Mouse (Mus musculus): Measurements from ENCODE around the gene Scn4a. TPM values are rescaled to one million over a fixed set of nuclear protein-coding genes. Genes with fewer than 3 reads are reported as not detected.

The Scn4a gene
- polyA plus RNA-seq, 1 experiment from 2014 or later: not detected

DNA sequence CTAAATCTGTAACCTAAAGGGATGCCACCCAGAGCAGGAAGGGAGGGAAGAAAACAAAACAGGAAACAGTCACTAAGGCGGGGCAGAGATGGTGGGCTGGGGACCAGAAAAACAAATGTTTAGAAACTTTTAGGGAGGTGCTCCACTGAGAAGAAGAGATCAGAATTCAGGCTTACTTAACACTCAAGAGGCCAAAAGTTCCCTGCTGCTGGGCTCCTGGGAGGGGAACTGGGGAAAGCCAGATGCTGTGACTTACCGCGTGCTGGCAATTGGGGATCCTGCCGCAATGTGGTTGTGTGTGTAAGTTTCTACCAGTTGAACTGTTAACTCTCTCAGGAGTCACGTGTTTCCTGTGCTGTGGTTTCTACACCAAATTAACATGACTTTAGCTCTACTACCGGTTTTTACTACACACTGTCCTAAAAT lies 34.7 kb upstream of the Scn4a start, which contains the start of gene Icam2:
Icam2 (minus strand) TSS at position 285 of the 426 bp plus-strand sequence.
- DNase-seq (no peak), ATAC-seq (ENCODE audit: low FRiP score, low TSS enrichment) (no peak)
- Histone ChIP-seq H3K27me3 (ENCODE audit: control insufficient read depth, insufficient read depth, low read length) (no peaks in the 10 kb centered on the region), H3K27ac (replicated peaks; ENCODE audit: low read depth, low read length) (no peak within 1 kb of the TSS), H3K4me3 (replicated peaks; ENCODE audit: low read depth, low read length) (no peak within 1 kb of the TSS), H3K4me1 (ENCODE audit: control insufficient read depth, insufficient read depth, low read length) (no peaks in the 10 kb centered on the region), H3K4me2 (ENCODE audit: low read length) (no peak within 1 kb of the TSS), H3K9ac (replicated peaks; ENCODE audit: low read length) (no peak within 1 kb of the TSS), H3K9me3 (ENCODE audit: control insufficient read depth, low read length) (no peaks in the 10 kb centered on the region), H3K36me3 (ENCODE audit: control insufficient read depth, insufficient read depth, low read length) (no peaks in the 10 kb centered on the region)
- WGBS: 85% methylated on average over 6 of the region's 6 CpGs

- Histone ChIP-seq H3K27ac (replicated peaks; ENCODE audit: low read depth, low read length) (no peak overlapping the region), H3K36me3 (ENCODE audit: control insufficient read depth, insufficient read depth, low read length) (no peaks in the 10 kb centered on the region), H3K4me3 (replicated peaks; ENCODE audit: low read depth, low read length) (no peak overlapping the region), H3K9me3 (ENCODE audit: control insufficient read depth, low read length) (no peaks in the 10 kb centered on the region), H3K4me2 (ENCODE audit: low read length) (no peak overlapping the region), H3K27me3 (ENCODE audit: control insufficient read depth, insufficient read depth, low read length) (no peaks in the 10 kb centered on the region), H3K4me1 (ENCODE audit: control insufficient read depth, insufficient read depth, low read length) (no peaks in the 10 kb centered on the region), H3K9ac (replicated peaks; ENCODE audit: low read length) (no peak overlapping the region)
- no peak for DNase-seq
- 89% methylated on average over 6 of the region's 6 CpGs for WGBS
- no peak for ATAC-seq (ENCODE audit: low FRiP score, low TSS enrichment)
These were observed 33.9 kb upstream of the Scn4a start for GRCm38 (mm10) chr11:106387020-106387419.

- Histone ChIP-seq H3K9me3 (ENCODE audit: control insufficient read depth, low read length) (no peaks in the 10 kb centered on the region), H3K27me3 (ENCODE audit: control insufficient read depth, insufficient read depth, low read length) (no peaks in the 10 kb centered on the region), H3K4me3 (replicated peaks; ENCODE audit: low read depth, low read length) (no peak overlapping the region), H3K4me1 (ENCODE audit: control insufficient read depth, insufficient read depth, low read length) (no peaks in the 10 kb centered on the region), H3K4me2 (ENCODE audit: low read length) (no peak overlapping the region), H3K36me3 (ENCODE audit: control insufficient read depth, insufficient read depth, low read length) (no peaks in the 10 kb centered on the region), H3K27ac (replicated peaks; ENCODE audit: low read depth, low read length) (no peak overlapping the region), H3K9ac (replicated peaks; ENCODE audit: low read length) (no peak overlapping the region)
- WGBS: 87% methylated on average over 3 of the region's 3 CpGs
- ATAC-seq (ENCODE audit: low FRiP score, low TSS enrichment) (no peak), DNase-seq (no peak)
These were observed 33.3 kb upstream of the Scn4a start for GRCm38 (mm10) chr11:106386409-106386808.

GRCm38 (mm10) chr11:106383051-106383790 lies 30.1 kb upstream of the Scn4a start:
- no peaks in the 10 kb centered on the region for H3K4me1 ChIP-seq (ENCODE audit: control insufficient read depth, insufficient read depth, low read length)
- H3K4me2 ChIP-seq (ENCODE audit: low read length): no peak overlapping the region
- ATAC-seq (ENCODE audit: low FRiP score, low TSS enrichment) (no peak), DNase-seq (no peak)
- no peaks in the 10 kb centered on the region for H3K36me3 ChIP-seq (ENCODE audit: control insufficient read depth, insufficient read depth, low read length)
- 85% methylated on average over 6 of the region's 6 CpGs for WGBS
- no peak overlapping the region for H3K4me3 ChIP-seq (replicated peaks; ENCODE audit: low read depth, low read length)
- no peak overlapping the region for H3K9ac ChIP-seq (replicated peaks; ENCODE audit: low read length)
- no peaks in the 10 kb centered on the region for H3K27me3 ChIP-seq (ENCODE audit: control insufficient read depth, insufficient read depth, low read length)
- H3K9me3 ChIP-seq (ENCODE audit: control insufficient read depth, low read length): no peaks in the 10 kb centered on the region
- no peak overlapping the region for H3K27ac ChIP-seq (replicated peaks; ENCODE audit: low read depth, low read length)

GRCm38 (mm10) chr11:106382424-106382823 lies 29.3 kb upstream of the Scn4a start:
- 81% methylated on average over 5 of the region's 5 CpGs for whole genome bisulfite sequencing
- no peak overlapping the region for H3K9ac ChIP-seq (replicated peaks; ENCODE audit: low read length)
- no peaks in the 10 kb centered on the region for H3K36me3 ChIP-seq (ENCODE audit: control insufficient read depth, insufficient read depth, low read length)
- H3K4me2 ChIP-seq (ENCODE audit: low read length): no peak overlapping the region
- no peak for DNase-seq
- no peaks in the 10 kb centered on the region for H3K9me3 ChIP-seq (ENCODE audit: control insufficient read depth, low read length)
- H3K27me3 ChIP-seq (ENCODE audit: control insufficient read depth, insufficient read depth, low read length): no peaks in the 10 kb centered on the region
- no peak overlapping the region for H3K27ac ChIP-seq (replicated peaks; ENCODE audit: low read depth, low read length)
- no peak for ATAC-seq (ENCODE audit: low FRiP score, low TSS enrichment)
- no peaks in the 10 kb centered on the region for H3K4me1 ChIP-seq (ENCODE audit: control insufficient read depth, insufficient read depth, low read length)
- no peak overlapping the region for H3K4me3 ChIP-seq (replicated peaks; ENCODE audit: low read depth, low read length)

- Histone ChIP-seq H3K27ac (replicated peaks; ENCODE audit: low read depth, low read length) (no peak overlapping the region), H3K4me3 (replicated peaks; ENCODE audit: low read depth, low read length) (no peak overlapping the region), H3K4me1 (ENCODE audit: control insufficient read depth, insufficient read depth, low read length) (no peaks in the 10 kb centered on the region), H3K36me3 (ENCODE audit: control insufficient read depth, insufficient read depth, low read length) (no peaks in the 10 kb centered on the region), H3K27me3 (ENCODE audit: control insufficient read depth, insufficient read depth, low read length) (no peaks in the 10 kb centered on the region), H3K4me2 (ENCODE audit: low read length) (no peak overlapping the region), H3K9me3 (ENCODE audit: control insufficient read depth, low read length) (no peaks in the 10 kb centered on the region), H3K9ac (replicated peaks; ENCODE audit: low read length) (no peak overlapping the region)
- 88% methylated on average over 7 of the region's 7 CpGs for WGBS
- ATAC-seq (ENCODE audit: low FRiP score, low TSS enrichment) (no peak), DNase-seq (no peak)
These were observed 28.8 kb upstream of the Scn4a start for GRCm38 (mm10) chr11:106381883-106382282.

DNA sequence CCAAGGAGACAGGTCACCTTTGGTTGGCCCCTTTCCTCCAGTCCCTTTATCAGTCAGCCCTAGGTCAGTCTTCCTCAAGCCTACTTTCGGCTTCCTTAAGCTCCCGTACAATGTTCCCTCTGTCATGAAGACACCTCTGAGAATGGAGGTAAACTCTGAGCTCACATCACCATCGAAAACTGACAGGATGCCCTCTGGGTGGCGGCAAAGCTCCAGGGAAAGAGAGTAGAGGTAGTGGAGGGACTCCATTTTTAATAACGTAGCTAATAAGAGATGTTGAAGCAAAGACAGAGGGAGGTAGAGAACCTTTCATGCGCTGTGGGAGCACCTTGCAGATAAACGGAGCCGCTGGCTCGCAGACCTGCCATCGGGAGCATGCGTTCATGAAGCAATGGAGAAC lies 27.9 kb upstream of the Scn4a start:
- Histone ChIP-seq H3K27me3 (ENCODE audit: control insufficient read depth, insufficient read depth, low read length) (no peaks in the 10 kb centered on the region), H3K27ac (replicated peaks; ENCODE audit: low read depth, low read length) (no peak overlapping the region), H3K4me1 (ENCODE audit: control insufficient read depth, insufficient read depth, low read length) (no peaks in the 10 kb centered on the region), H3K36me3 (ENCODE audit: control insufficient read depth, insufficient read depth, low read length) (no peaks in the 10 kb centered on the region), H3K4me2 (ENCODE audit: low read length) (no peak overlapping the region), H3K4me3 (replicated peaks; ENCODE audit: low read depth, low read length) (no peak overlapping the region), H3K9ac (replicated peaks; ENCODE audit: low read length) (no peak overlapping the region), H3K9me3 (ENCODE audit: control insufficient read depth, low read length) (no peaks in the 10 kb centered on the region)
- no peak for DNase-seq
- 84% methylated on average over 11 of the region's 11 CpGs for WGBS
- no peak for ATAC-seq (ENCODE audit: low FRiP score, low TSS enrichment)

GRCm38 (mm10) chr11:106374979-106375378 lies 21.9 kb upstream of the Scn4a start:
- H3K27ac ChIP-seq (replicated peaks; ENCODE audit: low read depth, low read length): no peak overlapping the region
- no peaks in the 10 kb centered on the region for H3K36me3 ChIP-seq (ENCODE audit: control insufficient read depth, insufficient read depth, low read length)
- DNase-seq: no peak
- H3K27me3 ChIP-seq (ENCODE audit: control insufficient read depth, insufficient read depth, low read length): no peaks in the 10 kb centered on the region
- no peak for ATAC-seq (ENCODE audit: low FRiP score, low TSS enrichment)
- no peak overlapping the region for H3K4me3 ChIP-seq (replicated peaks; ENCODE audit: low read depth, low read length)
- no peak overlapping the region for H3K4me2 ChIP-seq (ENCODE audit: low read length)
- WGBS: 82% methylated on average over 5 of the region's 5 CpGs
- no peaks in the 10 kb centered on the region for H3K4me1 ChIP-seq (ENCODE audit: control insufficient read depth, insufficient read depth, low read length)
- H3K9me3 ChIP-seq (ENCODE audit: control insufficient read depth, low read length): no peaks in the 10 kb centered on the region
- H3K9ac ChIP-seq (replicated peaks; ENCODE audit: low read length): no peak overlapping the region

- no peak for ATAC-seq (ENCODE audit: low FRiP score, low TSS enrichment)
- Histone ChIP-seq H3K9me3 (ENCODE audit: control insufficient read depth, low read length) (no peaks in the 10 kb centered on the region), H3K9ac (replicated peaks; ENCODE audit: low read length) (no peak overlapping the region), H3K4me1 (ENCODE audit: control insufficient read depth, insufficient read depth, low read length) (no peaks in the 10 kb centered on the region), H3K4me3 (replicated peaks; ENCODE audit: low read depth, low read length) (no peak overlapping the region), H3K27me3 (ENCODE audit: control insufficient read depth, insufficient read depth, low read length) (no peaks in the 10 kb centered on the region), H3K4me2 (ENCODE audit: low read length) (no peak overlapping the region), H3K36me3 (ENCODE audit: control insufficient read depth, insufficient read depth, low read length) (no peaks in the 10 kb centered on the region), H3K27ac (replicated peaks; ENCODE audit: low read depth, low read length) (no peak overlapping the region)
- 60% methylated on average over 9 of the region's 9 CpGs for WGBS
- no peak for DNase-seq
These were observed 21.5 kb upstream of the Scn4a start for GRCm38 (mm10) chr11:106374559-106374958.

Data from midbrain, embryonic 14.5 days (tissue).